Mouse (Mus musculus) E14TG2a.4 (cell line): ENCODE measurements at regions not wholly inside any gene's neighbourhood (a gene's known extent, or its start where the extent isn't known, plus 50 kb on each side); places are given as distances from the start of the nearest gene placed in this dataset.

Experiments used
- H3K27me3 ChIP-seq: 2 replicates; pipeline ENCODE4 v1.6.1; 2014; ENCODE audit warnings: low read length, control low read depth; ENCODE audit not compliant: insufficient read depth
- H3K36me3 ChIP-seq: 2 replicates; pipeline ENCODE4 v1.6.1; 2014; ENCODE audit warnings: low read length, control low read depth; ENCODE audit not compliant: insufficient read depth
- H3K4me1 ChIP-seq: replicated peaks from 2 replicates; pipeline ENCODE4 v1.6.1; 2014; ENCODE audit warnings: low read depth, low read length, control low read depth
- H3K4me3 ChIP-seq: replicated peaks from 2 replicates; pipeline ENCODE4 v1.5.1; 2014; ENCODE audit warnings: mild to moderate bottlenecking, low read length
- H3K9me3 ChIP-seq: 2 replicates; pipeline ENCODE4 v1.6.1; 2014; ENCODE audit warnings: low read length, control low read depth
- CTCF ChIP-seq: conservative IDR thresholded peaks from 2 replicates; pipeline ENCODE4 v1.5.1; 2014; ENCODE audit warnings: low read length
- NANOG ChIP-seq: IDR thresholded peaks from 2 replicates; pipeline ENCODE4 v1.6.1; 2014; ENCODE audit warnings: borderline replicate concordance, low read length, mixed read lengths
- POU5F1 ChIP-seq: IDR thresholded peaks from 2 replicates; pipeline ENCODE4 v1.6.1; 2014; ENCODE audit warnings: low read length, borderline replicate concordance

DNA sequence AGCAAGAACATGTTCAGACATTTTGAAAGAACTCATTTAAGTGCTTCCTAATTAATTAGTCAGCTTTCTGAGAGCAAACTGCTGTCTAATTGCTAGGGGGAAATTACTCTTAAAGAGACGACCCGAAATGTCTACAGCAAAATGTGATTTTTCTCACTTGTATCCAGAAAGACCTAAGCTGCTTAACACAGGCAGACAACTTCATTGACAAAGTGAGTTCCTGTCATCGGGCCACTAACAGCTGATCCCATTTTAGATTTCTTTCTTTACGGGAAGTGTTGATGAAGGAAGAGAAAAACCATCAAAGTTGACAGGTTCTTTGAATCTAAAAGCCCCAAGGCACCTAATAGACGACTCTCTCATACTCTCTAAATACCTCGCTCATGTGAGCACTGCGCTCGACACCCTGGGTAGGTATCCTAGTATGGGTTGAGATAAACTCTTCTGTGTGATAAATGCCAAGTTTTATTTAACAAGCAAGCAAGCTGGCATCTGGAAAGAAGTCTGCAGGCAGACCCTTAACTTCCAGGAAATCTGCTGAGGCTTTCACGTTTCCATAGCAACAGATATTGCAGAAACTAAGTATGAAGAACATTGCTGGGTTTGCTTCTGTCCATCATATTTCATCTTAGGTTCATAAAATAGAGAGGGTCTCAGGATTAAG lies 112.5 kb upstream of the Plxnc1 start:
- Histone ChIP-seq H3K9me3 (no peaks in the 10 kb centered on the region), H3K4me1 (peaks cover 37% of the 10 kb centered on the region), H3K36me3 (no peaks in the 10 kb centered on the region), H3K27me3 (no peaks in the 10 kb centered on the region), H3K4me3 (no peak overlapping the region)
- TF ChIP-seq POU5F1 (no peak), NANOG (no peak), CTCF (no peak)

DNA sequence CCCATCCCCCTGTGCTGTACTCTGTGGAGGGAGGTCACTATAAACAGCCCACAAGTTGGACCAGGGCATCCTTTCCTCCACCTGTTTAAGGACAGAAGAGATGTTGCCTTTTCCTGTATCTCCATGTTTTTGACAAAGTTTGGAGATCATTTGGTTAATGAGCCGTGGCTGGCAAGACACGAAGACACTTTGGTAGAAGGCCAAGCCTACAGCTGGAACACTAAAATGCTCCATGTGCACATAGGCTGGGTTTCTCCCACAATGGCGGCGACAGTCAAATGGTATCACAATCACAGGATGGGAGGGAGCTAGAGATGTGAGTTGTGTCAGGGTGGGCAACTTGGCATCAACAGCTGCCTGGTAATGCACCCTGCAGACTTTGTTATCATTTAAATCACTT lies 111.9 kb upstream of the Plxnc1 start:
- peaks cover 37% of the 10 kb centered on the region for H3K4me1 ChIP-seq
- H3K36me3 ChIP-seq = no peaks in the 10 kb centered on the region
- no peaks in the 10 kb centered on the region for H3K27me3 ChIP-seq
- no peak overlapping the region for H3K4me3 ChIP-seq
- TF ChIP-seq CTCF (no peak), POU5F1 (no peak), NANOG (no peak)
- H3K9me3 ChIP-seq = no peaks in the 10 kb centered on the region

DNA sequence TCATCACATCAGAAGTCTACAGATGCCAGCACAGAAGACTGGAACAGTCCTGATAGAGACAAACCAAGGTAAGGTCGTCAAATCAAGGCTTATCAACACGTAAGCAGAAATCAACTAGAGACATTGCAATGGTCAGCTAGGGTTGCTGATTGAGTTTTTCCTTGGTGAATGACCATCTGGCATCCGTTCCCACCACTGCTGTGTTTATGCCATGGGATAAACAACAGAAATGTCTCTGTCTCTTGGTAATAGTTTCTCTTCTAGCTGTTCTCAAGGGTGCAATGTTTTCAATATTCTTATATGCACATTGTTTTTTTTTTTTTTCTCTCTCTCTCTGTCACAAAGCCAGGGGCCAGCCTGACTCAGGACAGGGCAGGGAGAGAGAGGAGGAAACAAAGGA lies 110.2 kb upstream of the Plxnc1 start:
- Histone ChIP-seq H3K27me3 (no peaks in the 10 kb centered on the region), H3K9me3 (no peaks in the 10 kb centered on the region), H3K36me3 (no peaks in the 10 kb centered on the region), H3K4me3 (no peak overlapping the region), H3K4me1 (peaks cover 26% of the 10 kb centered on the region)
- TF ChIP-seq POU5F1 (no peak), CTCF (no peak), NANOG (no peak)

DNA sequence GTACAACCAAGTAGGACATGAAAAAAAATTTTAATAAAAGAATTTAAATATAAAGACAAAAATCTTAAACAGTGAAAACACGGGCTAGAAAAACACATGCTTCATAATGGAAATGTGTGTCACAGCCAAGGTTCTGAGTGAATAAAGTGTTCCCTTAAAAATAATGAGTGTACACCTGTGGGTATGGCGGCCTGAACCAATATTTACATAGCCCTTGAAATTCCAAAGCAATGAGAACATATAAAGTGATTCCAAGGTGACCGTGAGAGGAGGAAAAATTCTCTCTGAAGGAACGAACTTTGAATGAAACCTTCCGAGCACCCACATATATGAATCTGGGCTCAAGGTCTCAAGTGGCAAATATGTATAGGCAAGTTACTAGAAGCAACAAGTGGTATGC lies 104.2 kb upstream of the Plxnc1 start:
- no peaks in the 10 kb centered on the region for H3K9me3 ChIP-seq
- peaks cover 4% of the 10 kb centered on the region; the same call in 1 of the 2 replicates for H3K4me1 ChIP-seq
- TF ChIP-seq CTCF (no peak), NANOG (no peak), POU5F1 (no peak)
- H3K4me3 ChIP-seq = no peak overlapping the region
- H3K27me3 ChIP-seq = no peaks in the 10 kb centered on the region
- no peaks in the 10 kb centered on the region for H3K36me3 ChIP-seq

DNA sequence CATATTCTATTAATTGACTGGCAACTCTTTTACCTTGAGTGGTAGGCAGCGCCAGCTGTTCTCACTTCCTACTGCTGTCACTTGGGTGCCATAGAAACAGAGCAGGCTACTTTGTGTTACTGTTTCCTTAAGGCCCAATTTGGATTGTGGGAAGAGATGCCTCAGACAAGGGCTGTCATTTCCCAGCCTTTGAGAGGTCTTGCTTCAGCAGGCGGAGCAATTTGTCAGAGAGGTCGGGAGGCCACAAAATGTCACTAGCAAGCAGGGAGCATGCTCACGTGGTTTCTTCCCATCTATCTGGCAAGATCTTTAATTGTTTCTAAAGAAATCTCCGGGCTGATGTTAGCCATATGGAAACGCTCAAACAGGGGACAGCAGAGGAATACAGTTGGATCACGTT lies 99.3 kb upstream of the Plxnc1 start:
- TF ChIP-seq CTCF (no peak), NANOG (no peak), POU5F1 (no peak)
- Histone ChIP-seq H3K4me3 (no peak overlapping the region), H3K4me1 (peaks cover 7% of the 10 kb centered on the region), H3K27me3 (no peaks in the 10 kb centered on the region; the same call in 1 of the 2 replicates), H3K9me3 (no peaks in the 10 kb centered on the region), H3K36me3 (no peaks in the 10 kb centered on the region)

DNA sequence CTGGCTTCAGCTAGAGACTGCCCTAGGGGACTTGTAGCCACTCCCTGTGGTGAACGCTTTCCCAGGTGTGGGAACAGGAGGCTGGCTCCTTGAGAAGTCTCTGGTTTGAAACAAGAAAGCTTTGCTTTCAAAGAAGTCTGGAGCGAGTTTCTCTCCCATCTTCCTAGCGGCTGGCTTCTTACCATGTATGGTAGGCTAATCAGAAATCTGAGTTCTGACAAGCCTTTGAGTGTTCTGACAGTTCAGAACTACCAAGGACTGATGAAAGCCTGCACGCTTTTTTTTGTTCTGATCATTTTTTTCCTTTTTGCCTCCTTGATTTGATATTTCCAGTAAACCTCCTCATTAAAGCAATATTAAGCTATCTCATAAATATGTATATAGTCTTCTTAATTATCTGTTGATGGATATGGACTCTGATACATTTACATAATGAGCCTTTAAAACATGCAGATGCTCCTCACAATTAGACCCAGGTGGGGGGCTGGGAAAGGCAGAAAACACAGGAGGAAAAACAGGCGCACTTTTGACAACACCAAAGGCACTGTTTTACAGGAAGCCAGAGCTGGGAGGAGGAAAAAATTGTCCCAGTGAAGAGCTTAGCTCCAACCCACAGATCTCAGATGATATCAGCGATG lies 95.7 kb upstream of the Plxnc1 start:
- Histone ChIP-seq H3K4me1 (peaks cover 7% of the 10 kb centered on the region), H3K4me3 (no peak overlapping the region), H3K27me3 (no peaks in the 10 kb centered on the region; the same call in 1 of the 2 replicates), H3K36me3 (no peaks in the 10 kb centered on the region), H3K9me3 (no peaks in the 10 kb centered on the region)
- no peak for TF ChIP-seq NANOG
- no peak for TF ChIP-seq CTCF
- TF ChIP-seq POU5F1 = no peak

DNA sequence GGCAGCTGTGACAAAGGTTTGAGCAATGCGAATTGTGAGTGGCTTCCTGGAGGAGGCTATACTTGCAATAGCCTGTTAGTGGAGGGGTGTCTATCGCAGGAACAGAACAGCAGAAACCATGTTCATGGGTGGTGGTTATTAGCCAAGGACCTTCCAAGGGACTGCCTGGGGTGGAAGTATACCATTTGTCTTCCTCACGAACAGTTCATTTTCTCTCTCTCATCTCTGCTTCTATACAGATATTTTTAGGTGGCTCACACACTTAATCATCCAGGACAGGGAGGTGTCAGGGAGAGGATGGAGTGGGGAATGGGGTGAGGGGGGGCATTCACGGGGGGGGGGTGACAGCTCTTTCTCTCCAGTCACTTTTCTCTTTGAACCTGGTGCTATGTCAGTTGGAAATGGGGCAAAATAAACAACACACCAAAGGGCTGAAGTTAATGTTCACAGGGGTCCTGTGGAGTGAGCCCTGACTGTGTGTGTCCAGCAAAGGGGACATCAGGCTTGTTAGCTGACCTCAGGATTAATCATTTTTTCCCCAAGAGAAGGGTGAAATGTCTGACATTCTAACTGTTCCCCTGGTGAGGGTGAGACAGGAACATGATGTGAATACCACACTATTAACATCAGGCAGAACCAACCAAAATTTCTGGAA lies 91.5 kb upstream of the Plxnc1 start:
- Histone ChIP-seq H3K4me3 (no peak overlapping the region), H3K36me3 (no peaks in the 10 kb centered on the region), H3K27me3 (no peaks in the 10 kb centered on the region; the same call in 1 of the 2 replicates), H3K9me3 (no peaks in the 10 kb centered on the region), H3K4me1 (peaks cover 7% of the 10 kb centered on the region)
- TF ChIP-seq POU5F1 (no peak), CTCF (no peak), NANOG (no peak)

DNA sequence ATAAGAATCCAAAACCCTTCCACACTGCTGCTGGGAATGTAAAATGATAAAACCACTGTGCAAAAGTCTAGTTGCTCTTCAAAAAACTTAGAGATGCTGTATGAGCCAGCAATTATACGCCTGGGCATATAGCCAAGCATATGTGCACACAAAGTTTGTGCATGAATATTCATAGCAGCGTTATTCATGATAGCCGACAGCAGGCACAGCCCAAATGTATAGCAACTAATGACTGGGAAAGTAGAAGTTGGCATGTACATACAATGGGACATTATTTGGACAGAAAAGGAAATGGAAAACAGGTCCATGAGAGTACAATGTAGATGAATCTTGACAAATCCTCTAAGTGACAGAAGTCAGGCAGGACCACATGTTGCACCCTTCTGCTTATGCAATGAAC lies 90.7 kb upstream of the Plxnc1 start:
- no peak for TF ChIP-seq NANOG
- TF ChIP-seq POU5F1 = no peak
- TF ChIP-seq CTCF = no peak

DNA sequence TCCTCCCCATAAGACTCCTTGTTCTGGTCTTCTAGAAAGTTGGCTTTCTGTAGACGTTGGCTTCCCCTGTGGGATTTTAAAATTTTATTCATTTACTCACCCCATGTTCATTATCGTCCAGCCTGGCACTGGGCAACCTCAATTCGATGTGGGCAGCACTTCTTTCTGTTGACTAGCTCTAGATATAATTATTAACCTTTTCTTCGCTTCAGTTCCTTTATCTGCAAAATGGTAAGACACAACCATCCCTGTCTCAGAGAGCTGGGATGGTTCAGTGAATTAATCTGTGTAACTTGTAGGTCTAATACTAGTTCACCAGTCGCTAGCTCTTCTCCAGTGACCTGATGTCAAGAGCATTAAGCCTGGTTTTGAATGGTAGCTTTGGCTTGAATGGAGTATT lies 89.9 kb upstream of the Plxnc1 start:
- H3K9me3 ChIP-seq = no peaks in the 10 kb centered on the region
- peaks cover under 1% of the 10 kb centered on the region; the same call in 1 of the 2 replicates for H3K4me1 ChIP-seq
- no peak overlapping the region for H3K4me3 ChIP-seq
- TF ChIP-seq POU5F1 (no peak), CTCF (no peak), NANOG (no peak)
- H3K36me3 ChIP-seq = no peaks in the 10 kb centered on the region
- peaks cover 3% of the 10 kb centered on the region; the same call in 1 of the 2 replicates for H3K27me3 ChIP-seq

More for the DNA sequence above, 90.7 kb upstream of the Plxnc1 start:
- Histone ChIP-seq H3K4me3 (no peak overlapping the region), H3K27me3 (peaks cover 3% of the 10 kb centered on the region; the same call in 1 of the 2 replicates), H3K4me1 (peaks cover 7% of the 10 kb centered on the region), H3K36me3 (no peaks in the 10 kb centered on the region), H3K9me3 (no peaks in the 10 kb centered on the region)
